Mouse (Mus musculus) cerebellum, postnatal 14 days (tissue): Measurements from ENCODE around the gene Galnt14.

Experiments used
- DNase-seq, 2 experiments: peaks; one replicate each; pipeline ENCODE4 v3.0.0; 2021; ENCODE audit warnings: mixed read lengths in 2 of 2

The Galnt14 gene

DNA sequence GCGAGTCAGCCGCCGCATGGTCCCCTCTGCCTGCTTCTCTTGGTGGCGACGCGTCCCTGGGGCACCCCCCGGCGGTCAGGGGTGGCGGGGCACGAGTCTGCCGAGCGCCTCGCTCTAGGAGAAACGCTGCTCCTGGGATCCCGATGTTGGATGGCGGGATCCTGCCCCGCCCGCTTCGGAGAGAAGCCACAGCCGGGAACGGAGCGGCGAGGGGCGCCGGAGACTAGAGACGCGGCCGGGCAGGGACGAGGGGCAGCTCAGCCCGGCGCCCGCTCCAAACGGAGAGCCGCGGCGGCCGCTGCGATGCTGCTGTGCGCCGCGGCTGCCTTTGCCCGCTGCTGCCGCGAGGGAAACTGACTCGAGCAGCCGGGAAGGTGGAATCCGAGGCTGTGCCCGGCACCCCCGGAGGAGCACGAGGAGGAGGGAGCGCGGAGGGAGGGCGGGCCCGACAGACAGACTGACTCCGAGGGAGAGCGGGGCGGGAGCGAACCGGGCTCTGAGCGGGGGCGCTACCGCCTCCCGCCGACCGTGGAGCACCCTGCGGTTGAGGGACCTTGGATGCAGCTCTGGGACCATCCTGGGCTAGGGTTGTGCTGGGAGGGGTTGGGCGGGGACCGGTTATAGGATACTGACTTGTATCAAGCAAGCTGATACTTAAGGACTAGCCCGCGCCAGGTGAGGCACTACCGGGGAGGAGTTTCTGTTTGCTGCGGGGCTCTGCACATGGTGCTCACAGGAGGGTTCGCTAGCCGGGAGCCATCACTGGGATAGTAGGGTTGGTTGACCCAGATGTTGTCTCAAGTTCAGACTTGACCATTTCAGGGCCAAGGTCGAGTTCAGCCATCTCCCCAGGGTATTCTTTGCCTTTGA, at the start of gene Galnt14:
Gene Galnt14 (minus strand): TSS at position 412 of the 870 bp plus-strand sequence.
- peak; percentile 52 to 76 for DNase-seq

DNA sequence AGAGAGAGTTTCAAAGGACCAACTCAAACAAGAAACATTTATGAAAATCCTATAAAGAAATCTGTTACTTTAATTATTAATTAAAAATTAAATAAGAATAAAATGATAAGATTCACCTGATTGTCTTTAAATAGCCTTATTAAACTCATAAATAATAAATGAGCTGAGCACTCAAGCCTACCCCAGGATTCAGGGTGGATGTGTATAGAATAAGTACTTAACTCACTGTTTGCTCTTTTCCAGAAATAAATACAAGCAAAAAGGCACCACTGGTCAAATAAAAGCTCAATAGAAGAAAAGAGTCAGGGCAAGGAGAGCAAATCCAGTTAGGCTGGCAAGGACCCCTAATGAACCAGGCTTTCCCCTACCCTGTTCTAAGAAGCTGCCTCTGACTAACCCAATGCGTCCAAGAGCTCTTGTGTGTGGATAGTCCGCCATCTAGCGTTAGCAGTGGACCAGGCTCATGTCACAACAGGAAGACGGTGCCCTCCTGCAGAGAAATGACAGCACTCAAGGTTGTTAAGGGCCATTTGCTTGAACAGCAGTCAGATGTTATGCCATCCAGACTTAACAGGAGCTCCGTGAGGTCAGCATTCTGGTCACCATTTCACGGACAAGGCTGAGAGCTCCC, 33.5 kb upstream of the Galnt14 start:
- peak; percentile 92 to 93 for DNase-seq

DNA sequence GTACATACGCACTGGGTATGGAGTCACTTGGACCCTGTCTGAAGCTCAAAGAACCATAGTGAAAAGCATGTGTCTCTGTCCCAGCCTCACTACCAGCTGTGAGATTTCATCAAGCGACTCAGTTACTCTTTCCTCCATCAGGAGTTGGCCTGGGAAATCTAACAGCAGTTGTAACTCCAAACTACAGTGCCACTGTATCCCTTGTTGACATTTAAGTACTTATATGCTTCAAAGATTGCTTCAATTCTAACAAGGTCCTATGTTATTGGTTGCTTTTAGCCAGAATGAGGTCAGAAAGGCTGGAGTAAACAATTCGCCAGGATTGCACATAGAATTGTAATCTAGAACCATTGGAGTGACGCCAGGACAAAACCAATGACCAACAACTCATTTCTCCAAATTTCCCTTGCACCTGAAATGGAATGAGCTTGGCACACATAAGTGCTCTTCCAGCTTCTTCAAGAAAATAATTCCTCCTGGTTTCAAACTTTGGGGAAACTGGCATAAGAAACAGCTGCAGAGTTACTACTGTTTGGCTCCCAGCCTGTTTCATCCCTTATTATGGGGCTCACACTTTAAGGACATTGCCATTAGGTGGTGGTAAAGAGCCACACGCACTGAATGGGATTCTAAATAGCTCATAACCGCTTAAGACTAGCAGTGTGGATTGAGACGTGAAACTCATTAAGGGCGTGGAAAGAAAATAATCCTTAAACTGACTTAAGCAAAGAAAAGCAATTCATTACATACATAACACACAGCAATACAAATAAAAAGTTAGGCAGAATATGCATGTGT, 13.8 kb upstream of the Galnt14 start:
- peak; percentile 44 to 46 for DNase-seq

DNA sequence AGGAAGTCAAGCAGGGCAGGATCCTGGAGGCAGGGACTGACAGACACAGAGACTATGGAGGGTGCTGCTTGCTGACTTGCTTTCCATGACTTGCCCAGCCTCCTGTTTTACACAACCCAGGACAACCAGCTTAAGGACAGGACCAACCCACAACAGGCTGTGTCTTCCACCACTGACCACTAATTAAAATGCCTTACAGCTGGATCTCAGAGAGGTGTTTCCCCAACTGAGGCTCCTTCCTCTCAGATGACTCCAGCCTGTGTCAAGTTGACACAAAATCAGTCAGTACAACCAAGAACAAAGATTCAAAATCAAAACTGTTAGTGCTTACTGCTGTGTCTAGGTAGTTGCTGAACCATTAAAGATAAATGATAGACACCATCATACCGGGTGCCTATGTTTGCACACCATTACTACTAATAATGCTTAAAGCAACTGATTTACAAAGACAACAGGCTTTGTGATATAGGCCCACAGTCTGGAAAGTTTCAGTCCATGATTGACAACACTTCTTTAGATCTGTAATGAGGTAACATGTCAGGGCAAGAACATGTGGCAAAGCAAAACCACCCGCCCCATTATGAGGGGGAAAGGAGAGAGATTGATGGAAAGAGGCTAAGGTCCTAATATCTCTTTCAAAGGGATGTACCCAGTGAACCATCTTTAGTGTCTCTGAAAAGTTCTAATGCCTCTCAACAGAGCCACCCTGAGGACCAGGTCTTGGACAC, 8.9 kb upstream of the Galnt14 start:
- DNase-seq = no peak

DNA sequence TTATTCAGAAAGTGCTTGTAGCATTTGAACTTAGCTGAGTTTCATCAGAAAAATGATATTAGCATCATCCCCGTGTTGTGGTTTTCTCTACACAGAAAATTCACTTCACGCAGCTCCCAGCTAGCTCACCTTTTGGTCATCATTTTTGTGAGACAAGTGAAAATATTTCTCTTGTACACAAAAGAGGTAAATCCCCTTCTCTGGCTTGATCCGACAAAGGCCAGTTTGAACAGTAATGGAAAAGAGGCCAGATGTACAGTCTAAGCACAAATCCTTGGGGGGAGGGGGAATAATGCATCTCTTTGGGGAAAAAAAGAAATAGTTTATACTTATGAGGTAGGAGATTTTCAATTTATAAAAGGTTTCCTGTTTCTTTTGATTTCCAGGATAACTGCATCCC, 6.4 kb upstream of the Galnt14 start:
- no peak for DNase-seq

DNA sequence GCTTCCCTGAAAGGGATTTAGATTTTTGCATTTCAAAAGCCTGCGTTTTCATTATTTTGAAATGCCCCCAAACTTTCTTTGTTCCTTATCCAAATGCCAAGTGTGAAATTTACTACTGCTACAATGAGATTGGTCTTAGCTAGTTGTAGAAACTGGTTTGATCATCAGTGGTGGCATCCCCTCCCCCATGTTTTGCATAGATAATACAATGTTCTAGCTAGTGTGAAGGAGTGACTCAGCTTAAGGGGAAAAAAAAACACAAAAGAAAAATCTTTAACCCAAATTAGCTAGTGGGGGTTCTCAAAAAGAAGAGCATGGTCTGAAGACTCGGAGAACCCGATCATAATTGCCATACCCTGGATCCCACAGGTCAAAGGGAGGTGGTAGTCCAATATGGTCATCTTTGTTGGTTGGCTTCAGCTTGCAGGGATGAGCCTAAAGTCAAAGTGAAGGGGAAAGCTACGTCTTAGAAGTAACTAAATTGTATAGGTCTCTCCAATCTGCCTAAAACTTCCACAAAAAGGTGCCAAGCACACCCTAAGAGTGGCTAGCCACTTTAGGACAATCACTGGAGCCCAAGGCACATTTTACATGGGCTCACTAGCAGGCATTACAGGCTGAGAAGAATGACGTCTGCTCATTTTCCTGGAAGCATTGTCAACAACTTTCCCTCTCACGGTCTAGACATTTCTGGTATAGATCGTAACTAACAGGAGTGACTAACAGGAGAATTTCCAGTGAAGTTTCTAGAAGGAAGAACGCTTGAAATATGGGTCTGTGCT, 4.4 kb upstream of the Galnt14 start:
- no peak for DNase-seq

DNA sequence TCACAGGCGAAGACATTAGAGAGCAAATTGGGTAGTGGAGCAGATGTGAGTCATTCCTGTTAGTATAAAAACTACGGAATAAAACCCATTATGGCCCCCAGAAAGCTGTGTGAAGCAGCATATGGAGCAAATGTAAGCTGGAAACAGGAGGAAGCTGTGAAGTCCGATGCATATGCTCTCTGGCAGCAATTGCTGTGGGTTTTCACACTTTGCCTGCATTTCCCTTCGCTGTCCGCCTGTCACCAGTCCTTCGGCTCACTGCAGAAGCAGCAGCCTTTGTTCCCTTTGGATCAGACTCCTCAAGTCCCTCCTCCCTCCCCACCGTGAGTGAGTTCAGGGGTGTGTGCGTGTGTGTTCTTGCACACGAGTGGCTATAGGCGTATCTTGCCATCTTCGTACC, 3.1 kb upstream of the Galnt14 start:
- peak; percentile 33 to 40 for DNase-seq

DNA sequence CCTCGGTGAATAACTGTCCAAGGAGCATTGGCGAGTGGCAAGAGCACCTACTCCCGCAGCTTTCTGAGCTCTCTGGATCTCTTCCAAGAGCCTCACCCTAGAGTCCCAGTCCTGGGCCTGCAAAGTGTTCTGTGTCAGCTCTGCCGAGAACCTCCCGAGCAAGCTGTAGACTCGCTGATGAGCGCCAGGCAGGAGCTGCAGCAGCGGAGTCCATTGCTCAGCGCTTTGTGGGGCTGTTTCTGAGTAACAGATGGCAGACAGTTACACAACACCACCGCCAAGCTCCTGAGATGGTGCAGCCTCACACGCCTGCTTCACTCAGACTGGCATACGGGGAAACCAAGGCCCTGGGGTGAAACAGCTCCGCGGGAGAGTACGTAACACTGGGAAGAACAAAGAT, 1.7 kb upstream of the Galnt14 start:
- DNase-seq = peak; percentile 67 to 75

DNA sequence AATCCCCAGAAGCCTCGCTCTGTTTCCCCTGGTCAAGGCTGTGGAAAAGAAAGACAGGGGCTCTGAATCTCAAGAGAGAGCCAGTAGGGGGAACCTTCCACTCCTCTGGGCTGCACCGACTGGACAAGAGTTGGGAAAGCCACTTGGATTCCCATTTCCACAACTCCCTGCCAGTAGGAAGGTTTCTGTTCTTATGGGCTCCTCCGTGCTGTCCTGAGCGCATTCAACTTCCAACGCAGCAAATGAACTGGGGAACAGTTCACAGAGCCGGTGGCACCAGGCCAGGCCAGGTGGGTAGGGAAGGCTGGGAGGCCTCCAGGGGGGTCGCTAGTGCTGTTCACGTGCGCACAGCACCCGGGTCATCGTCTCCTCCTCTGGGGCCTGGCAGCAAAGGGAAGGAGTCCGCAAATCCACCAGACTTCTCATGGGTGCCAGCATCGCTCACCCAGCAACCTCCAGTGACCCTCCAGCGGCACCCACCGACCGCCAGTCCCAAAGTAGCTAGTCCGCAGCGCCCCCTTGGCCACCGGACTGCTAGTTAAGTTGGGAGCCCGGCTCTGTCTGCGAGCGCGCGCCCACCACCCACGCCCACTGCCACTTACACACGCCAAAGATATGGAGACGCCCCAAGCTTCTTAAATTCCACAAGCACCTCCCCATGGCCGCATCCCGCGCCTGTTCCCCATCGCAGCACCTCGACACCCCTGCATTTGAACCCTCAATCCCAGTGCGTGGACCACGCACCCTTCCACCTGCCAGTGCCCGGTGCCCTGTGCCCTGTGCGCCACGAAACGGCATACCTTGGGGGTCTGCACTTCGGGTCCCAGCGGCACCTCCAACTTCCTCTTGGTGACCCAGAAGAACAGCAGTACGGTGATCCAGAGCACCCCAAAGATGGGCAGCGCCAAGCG, 867 bp downstream of the Galnt14 start:
- DNase-seq = peak; percentile 33 to 59

DNA sequence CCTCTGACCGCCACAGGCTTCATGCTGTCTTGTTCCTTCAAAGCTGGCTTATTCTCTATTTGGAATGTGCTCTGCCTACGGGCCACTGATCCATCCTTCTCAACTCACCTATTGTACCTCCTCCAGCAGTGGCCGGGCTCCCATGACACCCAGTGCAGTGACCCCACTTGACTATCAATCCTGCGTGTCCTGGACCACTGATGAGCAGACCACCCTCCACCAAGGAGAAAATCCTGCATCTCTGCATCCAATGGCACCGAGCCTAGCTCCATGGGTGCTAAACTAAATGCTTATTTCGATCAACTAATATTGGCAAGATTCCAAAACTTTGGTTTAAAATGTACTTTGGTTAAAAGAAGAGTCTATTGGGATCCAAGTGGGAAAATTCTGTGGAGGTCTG, 1.8 kb downstream of the Galnt14 start:
- no peak for DNase-seq

DNA sequence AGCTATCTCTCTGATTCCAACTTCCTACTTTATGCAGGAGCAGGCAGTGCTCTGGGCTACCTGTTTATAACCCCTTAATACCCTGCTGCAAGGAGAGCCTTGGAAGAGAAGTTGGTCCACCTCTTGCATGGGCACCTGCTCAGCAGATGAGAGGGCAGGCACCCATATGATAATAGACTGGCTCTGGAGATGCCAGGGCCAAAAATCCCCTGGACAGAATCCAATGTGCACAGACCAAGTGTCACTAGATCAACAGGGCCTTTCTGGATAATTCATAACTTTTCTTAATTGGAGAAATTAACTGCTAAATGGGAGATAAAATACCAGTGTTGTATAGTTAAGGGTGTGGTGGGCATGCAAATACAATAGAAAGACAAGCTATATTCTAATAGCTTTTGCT, 6.7 kb downstream of the Galnt14 start:
- DNase-seq = no peak

DNA sequence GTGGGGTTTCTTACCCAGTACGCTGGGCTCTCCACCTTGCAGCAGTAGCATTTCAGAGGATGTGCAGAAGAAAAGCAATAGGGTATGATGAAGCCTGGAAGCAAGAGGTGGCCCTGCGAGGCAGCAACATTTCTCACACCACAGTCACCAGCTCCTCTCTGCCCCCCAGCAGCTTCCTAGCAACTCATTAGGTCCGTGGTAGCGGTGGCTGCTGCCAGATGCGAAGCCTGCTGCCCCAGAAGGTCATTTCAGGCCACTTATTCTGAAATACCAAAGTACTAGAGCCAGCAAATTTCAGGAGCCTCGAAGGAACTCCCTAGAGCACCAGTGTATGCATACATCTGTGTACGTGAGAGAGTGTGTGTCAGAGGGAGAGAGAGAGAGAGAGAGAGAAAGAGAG, 9.2 kb downstream of the Galnt14 start:
- no peak for DNase-seq

DNA sequence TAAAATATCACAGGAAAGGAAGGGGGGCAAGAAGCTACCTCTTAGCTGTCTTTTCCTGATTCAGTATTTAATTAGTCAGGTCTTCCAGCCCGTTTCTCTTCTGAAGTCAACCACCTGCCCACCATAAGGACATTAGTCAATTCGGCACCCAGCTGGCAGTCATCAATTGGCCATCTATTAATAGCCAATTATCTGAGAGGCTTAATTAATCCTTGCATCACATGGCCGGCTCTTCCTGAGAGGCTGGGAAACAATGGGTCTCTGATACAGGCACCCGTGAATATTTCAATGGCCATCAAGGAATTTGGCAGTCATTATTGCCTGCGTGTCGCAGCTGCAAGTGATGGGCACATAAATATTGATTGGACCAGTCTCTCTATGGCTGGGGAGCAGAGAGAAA, 10.4 kb downstream of the Galnt14 start:
- no peak for DNase-seq

DNA sequence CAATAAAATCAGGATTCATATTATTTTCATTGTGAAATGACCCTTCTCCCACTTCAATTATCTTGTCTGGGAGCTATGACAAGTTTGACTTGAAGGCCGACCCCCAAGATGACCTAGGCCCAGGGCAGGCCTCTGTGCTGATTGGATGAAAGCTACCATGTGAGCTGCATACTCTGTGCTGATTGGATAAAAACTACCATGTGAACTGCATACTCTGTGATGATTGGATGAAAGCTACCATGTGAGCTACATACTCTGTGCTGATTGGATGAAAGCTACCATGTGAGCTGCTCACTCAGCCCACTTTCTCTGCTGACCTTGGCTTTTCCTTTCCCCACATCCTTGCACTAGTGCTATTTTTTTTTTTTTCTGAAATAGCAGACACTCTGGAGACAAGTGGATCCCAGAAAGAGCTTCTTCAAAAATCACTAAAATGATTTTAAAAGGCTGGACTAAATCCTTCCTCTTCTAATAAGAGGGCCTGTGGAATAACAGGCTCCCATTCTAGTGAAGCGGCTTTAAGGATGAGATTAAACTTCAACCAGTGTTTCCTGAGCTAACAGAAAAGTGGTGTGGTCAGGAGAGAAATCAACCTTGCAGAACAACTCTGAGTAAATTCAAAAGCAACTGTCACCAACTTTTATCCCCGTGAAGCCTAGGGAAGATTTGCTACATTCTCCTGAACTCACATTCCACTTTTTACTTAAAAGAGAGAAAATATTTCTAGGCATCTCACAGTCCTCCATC, 15.9 kb downstream of the Galnt14 start:
- no peak for DNase-seq

DNA sequence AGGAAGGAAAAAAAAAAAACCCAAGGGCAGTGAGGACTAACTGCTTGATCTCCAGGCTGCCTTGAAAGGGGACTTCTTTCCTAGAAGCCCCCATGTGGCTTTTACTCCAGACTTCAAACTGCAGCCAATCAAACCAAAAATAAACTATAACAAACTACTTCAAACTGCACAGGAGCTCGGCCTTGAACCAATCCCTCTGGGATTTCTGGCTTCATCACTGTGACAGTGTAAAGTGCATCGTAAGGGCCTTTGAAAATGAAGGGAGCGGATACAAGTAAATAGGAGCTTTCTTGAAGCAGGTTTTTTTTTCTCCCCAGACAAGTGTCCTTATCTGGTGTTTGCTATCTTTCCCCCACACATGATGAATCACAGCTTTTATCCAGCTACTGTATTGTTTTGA, 22.0 kb downstream of the Galnt14 start:
- no peak for DNase-seq

DNA sequence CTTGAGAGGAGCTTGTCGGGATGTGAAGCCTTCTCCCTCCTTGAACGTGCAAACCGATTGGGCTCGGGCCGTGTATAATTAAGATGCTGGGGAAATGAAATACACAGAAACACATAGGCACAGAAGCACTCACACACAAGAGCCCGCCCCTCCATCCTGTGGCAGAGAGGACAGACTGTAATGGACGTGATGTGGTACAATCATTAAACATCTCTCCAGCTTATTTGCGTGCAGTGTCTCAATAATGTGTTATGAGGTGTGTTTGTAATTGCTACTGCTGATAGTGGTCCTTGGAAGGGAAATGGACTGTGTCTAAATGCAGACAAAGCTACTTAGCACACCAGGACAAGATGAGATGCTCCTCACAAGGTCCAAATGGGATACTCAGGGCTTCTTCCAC, 24.0 kb downstream of the Galnt14 start:
- DNase-seq = no peak

DNA sequence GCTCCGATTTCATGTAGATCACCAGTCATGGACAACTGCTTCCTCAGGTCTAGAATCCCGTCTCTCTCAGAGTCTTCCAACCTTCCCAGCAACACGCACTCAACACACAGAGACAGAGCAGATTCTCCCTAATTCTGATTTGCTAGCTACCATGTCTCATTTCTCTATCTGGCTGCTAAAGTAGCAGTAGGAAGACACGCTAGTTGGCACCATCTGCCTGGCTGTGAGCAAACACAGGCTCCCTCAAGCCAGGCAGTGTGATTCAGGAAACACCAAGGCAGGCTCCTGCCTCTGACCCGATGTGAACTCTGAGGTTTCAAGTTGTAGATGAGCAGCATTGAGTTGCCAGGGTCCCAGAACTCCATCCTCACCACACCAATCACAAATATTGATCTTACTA, 25.5 kb downstream of the Galnt14 start:
- DNase-seq = peak; percentile 27 to 34

DNA sequence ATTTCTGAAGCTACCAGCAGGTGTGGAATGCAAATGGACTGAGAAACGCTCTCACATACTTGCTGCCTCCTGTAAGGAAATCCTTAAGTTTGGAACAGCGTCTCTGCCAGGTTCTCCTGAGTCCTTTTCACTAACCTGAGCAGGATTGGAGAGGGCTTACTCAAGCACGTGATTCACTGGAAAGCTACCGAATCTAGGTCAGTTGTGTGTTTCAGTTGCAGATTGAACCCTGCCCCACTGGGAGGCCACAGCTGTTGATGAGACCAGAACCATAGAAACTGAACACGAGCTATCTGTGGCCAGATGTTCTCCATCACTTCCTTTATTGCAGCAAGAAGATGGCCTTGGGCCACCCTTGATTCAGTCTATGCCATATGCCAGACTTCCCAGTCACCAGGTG, 38.3 kb downstream of the Galnt14 start:
- DNase-seq = peak in 1 of 2 experiments; percentile 10

DNA sequence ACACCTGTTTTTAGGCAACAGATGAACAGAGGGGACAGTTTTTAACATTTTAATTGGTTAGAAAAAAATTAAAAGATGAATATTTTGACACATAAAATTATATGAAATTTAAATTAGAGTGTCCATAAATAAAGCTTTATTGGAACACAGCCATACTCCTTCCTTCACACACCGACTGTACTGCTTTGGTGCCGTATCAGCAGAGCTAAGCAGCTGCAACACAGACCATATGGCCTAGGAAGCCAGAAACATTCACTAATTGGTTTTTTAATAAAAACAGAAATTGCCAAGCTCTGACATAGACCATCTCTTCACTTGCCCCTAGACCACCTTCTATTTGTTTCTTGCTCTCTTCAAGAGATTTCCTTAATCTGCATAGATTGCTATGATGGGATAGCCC, 40.2 kb downstream of the Galnt14 start:
- no peak for DNase-seq

DNA sequence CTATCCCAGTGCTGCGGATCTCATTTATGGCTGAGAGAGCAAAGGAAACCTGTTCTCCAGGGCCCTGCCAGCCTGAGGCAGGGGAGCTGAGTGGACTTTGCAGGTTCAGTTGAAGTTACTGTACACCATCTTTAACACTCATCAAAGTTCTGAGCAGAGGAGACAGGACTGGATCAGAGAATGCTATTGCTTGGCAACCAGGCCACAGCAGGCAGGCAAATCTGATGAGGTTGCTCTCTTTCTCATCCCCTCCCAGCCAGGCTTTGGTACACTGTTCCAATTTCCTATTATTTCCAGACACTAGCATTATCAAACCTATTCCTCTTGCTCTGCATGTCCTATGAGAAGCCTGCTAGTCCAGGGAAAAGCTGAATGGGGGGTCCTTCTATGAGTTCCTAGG, 41.3 kb downstream of the Galnt14 start:
- no peak for DNase-seq
